Mouse (Mus musculus): ENCODE measurements around the gene Tbl3. TPM values are rescaled to one million over a fixed set of nuclear protein-coding genes. Genes with fewer than 3 reads are reported as not detected.

Gene Tbl3
- polyA plus RNA-seq (2014; fragmentation: Illumina TruSeq; extraction: RNeasy Lipid Tissue Mini Kit (QIAGEN cat#74804); ENCODE audit: low read depth, low replicate concordance) = 0.29 TPM

DNA sequence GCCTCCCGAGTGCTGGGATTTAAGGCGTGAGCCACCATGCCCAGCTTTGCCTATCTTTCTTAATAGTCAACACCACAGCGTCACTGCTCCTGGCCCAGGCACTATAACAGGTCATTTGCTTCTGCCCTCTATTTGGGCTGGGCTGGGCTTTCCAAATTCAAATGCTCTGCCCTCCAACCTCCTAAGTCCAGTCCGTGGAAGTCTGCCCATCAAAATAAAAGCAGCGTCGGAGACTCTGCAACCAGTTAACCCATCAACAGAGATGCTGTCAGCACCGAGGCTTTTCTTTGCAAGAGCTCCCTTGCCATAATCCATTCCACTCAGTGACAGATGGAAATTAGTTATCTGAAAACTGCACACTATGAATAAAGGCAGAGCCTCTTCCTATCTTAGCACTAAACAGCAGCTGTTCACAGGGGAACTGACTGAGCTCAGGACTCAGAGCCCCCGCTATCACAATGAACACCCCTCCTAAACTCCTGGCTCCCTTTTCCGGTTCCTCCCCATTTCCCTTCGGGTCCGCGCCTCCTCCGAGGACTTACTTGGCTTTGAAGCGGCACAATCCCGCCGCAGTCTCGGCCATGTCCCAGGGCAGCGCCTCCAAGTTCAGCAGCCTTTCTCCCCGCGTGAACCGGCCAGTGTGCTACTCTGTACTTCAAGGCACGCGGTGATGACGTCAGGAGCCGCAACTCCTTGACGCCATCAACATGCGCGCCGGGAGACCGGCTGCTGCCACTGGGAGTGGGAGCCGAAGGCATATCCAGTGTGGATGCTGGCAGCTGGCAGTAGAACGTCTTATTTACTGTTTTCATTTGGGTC lies at the start of gene Tbl3:
Gene Tbl3, minus strand, starts transcription at position 679 of the 819 bp plus-strand sequence.

DNA sequence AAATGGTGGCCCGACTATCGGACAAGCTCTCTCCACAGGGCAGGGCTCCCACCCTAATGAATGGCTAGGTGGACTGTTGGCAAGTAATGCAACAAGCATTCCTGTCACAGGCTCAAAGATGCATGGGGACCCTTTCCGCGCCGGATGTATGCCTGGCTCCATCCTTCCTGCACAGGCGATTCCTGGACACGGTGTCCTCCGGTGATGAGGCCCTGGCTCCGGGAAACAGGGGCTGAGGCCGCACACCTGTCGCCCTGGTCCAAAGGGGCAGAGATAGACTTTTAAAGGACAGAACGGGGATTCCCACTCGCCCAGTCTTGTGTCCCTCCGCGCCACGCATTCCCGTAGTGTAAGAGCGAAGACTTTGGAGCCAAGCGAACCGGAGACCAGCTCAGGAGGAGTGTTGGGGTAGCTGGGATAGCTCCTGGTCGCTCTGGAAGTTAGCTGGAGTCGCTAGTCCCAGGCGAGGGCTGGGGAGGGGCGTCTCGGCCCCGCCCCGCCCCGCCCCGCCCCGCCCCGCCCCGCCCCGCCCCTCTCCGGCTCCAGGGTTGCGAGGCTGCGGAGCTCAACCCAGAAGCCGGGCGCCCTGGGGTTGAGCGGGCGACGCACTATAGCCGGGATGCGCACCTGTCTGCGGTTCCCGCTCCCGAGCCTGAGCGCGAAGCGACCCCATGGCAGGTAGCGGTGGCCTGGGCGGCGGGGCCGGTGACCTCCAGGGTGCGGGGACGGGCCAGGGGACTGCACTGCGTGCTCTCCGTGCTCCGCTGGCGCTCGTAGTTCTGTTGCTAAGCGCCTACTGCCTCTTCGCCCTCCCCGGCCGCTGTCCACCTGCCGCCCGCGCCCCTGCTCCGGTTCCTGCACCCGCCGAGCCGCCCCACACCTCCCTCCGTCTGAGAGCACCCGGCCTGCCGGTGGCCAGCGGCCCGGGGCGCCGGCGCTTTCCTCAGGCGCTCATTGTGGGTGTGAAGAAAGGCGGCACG lies 45.2 kb upstream of the Tbl3 start, which contains the start of gene Hs3st6:
Gene Hs3st6, plus strand, starts transcription at position 574 of the 980 bp plus-strand sequence.

DNA sequence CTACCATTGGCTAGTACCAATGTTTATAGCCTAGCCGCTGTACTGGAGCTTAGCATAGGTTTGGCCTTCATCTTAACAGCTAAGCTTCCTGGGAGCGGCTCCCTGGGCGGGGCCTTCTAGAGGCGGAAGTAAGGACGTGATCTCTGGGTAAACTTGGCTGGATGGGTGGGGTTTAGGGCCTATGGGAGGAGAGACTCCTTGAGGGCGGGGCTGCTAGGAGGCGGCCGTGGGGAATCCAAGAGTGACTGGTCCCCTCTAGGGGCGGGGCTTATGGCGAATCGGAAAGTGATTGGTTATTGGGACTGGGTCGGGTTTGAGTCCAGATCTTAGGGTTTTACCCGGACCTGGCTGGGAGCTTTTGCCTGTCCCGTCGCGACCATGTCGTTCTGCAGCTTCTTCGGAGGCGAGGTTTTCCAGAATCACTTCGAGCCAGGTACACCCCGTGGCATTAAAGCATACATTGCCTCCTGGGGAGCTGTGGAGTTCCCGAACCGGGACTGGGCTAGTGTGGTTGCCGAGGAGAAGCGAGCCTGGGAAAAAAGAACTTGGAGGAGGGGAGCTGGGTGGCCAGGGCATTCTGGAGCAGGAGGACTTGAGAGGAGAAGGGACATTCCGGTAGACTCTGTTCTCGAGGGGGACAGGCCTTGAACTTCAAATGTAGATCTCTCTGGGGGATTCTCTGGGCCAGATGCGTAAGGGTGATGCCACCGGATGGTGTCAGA lies 29.0 kb upstream of the Tbl3 start, which contains the start of gene Msrb1:
Gene Msrb1, plus strand, starts transcription at position 313 of the 722 bp plus-strand sequence.

DNA sequence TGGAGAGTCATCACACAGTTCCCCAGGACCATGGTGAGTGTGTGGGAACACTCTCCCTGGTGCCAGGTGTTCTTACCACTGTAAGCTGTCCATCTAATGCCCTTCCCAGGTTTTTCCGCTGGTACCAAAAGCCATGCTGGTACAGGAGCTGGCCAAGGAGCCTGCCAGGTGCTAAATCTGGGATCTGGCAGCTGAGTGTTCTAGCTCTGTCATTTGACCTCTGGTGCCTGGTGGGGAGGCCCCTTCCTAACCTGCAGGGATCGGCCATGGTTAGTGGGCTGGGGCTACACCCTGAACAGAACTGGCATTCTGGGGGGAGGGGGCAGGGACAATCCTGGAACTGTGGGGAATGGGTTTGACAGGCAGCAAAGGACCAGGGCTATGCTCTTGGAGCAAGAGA lies 20.2 kb upstream of the Tbl3 start, which contains the start of gene Rpl3l:
Gene Rpl3l, plus strand, starts transcription at position 203 of the 400 bp plus-strand sequence.

DNA sequence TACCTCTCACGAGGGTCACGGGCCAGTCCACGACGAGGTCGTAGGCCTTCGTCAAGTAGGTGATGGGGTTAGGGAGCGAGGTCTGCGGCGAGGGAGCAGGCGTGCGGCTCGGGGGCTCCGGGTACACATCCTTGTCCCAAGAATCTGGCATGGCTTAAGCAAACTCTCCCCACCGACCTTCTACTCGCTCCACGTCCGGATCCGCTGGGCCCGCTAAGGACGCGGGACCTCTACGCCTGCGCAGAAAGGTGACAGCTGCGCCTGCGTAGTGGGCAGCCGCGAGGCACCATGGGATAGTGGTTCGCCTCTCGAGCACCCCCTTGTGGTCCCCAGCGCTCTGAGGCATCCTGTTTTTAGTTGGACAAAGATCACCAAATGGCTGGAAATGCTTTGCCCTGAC lies 16.7 kb upstream of the Tbl3 start, which contains the start of gene Ndufb10:
Gene Ndufb10, minus strand, starts transcription at position 295 of the 400 bp plus-strand sequence.

DNA sequence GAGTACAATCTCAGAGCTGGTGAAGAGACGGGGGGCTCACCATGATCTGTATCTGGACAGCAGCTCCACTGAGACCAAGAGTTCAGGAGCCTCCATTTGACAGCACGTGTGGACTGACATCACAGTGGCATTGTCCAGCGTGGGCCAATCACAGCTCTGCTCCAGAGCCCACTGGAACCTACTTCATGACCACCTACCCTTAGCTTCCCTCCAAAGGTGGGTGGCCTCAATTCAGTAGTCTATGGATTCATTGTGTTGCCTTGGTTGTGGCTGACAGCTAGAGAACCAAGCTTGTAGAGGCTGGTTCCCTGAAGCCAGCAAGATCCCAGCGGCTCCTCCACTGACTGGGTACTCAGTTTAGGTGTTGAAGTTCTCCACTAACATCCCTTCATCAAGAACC lies 10.5 kb upstream of the Tbl3 start, which contains the start of the genes Rnf151 and Rps2:
Gene Rnf151, minus strand, starts transcription at position 121 of the 400 bp plus-strand sequence.
Gene Rps2, plus strand, starts transcription at position 174 of the 400 bp plus-strand sequence.

DNA sequence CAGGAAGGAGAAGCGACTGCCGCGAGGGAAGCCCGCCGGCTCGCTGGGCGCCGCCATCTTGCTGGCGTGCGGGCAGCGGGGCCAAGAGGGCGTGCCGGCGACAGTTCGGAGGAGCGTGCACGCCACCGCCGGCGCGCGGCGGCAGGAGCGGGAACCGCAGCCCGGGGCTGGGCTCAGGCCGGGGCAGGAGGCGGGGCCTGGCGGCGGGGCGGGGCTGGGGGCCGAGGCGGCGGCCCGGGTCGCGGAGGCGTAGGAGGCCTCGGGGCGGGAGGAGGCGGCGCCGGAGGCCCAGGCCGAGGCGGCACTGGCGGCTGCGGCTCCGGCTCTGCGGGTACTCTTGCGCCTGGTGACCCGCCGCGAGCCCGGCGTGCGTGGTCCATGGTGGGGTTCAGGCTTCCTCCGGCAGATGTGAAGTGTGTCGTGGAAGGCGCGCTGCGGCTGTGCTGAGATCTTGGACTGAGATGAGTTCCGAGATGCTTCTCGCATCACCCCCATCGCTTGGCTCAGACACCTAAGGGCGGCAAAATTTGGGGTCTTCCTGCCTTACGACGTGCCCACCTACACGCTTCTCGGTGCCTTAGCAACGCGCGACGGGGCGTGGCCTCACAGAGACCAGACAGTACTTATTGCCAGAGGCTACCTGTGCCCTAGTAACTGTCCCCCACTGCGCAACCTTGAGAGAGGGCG lies 11.3 kb downstream of the Tbl3 start, which contains the start of the genes Gfer and Noxo1:
Gene Gfer, minus strand, starts transcription at position 146 of the 687 bp plus-strand sequence.
Gene Noxo1, plus strand, starts transcription at position 224 of the 687 bp plus-strand sequence.

DNA sequence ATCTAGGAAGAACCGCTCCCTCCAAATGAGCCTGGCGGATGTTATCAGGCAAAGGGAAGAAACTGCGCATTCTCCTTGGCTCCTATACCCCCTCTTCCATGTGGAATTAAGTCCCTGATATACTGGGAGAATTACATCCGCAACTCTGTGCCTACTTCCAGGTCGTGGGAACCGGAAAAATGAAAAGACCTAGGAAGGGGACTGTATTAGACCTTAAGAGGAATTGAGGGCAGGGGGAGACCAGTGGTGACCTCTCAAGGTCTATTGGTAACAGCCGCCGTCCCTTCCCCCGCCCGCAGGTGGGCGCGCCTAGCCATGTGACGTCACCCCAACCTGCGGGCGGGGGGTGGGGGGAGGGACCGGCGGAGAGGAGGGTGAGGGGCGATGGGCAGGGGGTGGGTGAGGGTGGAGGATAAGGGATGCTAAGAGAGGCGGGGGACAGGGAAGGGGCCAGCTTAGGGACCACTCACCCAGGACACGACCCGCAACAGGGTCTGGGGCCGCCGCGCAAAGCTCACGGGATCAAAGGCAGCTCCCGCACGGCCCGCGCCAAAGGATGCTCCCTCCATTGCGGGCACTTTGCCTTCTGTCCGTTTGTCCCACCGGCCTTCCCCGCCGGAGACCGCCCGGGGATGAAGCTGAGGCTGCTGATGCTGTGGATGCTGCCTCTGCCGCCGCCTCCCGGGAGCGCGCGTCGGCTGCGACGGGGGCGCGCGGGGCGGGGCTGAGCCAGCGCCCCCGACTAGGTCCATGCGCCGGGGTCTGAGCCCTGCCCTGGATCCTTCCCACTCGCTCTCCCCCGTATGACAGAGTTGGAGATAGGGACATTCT lies 18.0 kb downstream of the Tbl3 start, which contains the start of gene Syngr3:
Gene Syngr3, minus strand, starts transcription at position 705 of the 831 bp plus-strand sequence.

DNA sequence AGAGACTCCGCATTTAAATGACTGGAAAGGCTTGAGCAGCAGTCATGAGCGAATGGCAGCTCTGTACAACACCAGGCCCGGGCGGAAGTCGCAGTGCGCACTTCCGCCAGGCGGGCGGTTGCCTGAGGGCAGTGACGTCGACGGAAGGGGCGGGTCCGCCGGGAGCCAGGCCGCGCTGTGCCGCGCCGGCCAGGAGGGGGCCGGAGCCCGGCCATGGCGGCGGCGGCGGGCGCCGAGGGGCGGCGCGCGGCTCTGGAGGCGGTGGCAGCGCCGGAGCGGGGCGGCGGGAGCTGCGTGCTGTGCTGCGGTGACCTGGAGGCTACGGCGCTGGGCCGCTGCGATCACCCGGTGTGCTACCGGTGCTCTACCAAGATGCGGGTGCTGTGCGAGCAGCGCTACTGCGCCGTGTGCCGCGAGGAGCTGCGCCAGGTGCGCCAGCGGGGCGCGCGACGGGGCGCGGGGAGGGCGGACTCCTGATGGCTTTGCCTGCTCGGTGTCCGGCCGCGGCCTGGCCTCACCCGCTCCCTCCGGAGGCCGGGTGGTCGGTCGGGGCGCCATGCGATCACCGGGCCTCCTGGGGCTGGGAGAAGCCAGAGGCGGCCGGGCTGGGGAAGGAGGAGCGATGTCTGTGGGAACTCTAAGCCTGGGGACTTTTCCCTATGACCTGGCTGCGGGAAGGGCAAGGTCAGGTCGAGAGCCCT lies 37.8 kb downstream of the Tbl3 start, which contains the start of gene Zfp598:
Gene Zfp598, plus strand, starts transcription at position 143 of the 701 bp plus-strand sequence.

DNA sequence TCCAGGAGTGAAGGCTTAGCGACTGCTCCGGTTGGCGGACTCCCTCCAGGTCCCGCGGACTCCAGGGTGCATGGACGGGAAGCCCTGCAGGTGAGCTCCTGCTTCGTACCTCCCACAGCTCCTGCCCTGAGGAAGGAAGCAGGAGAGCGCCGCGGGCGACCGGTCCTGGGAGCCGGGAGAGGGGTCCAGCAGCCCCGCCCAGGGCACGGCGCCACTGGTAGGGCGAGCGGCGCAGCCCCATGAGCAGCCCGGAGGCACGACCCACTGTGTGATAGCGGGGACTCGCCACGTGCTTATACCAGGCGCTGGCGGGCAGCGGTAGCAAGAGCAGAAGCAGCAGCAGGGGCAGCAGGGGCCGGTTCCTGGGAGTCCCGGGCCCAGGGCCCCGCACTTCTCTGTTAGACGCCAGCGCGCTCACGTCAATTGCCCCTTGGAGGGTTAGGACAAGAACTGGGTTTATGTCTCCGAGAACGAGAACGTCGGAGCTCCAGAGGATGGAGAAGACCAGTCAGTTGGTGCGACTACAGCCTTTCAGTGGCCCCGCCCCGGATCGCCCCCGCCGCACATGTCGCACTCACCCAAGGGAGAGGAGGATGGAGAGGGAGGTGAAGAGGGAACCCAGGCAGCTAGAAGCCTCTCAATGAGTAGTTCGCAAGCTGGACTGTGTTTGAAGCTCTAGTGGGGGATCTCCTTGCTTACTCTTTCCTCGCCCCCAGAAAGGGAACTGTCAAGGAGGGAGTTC lies 49.3 kb downstream of the Tbl3 start, which contains the start of gene Npw:
Gene Npw, minus strand, starts transcription at position 441 of the 742 bp plus-strand sequence.

DNA sequence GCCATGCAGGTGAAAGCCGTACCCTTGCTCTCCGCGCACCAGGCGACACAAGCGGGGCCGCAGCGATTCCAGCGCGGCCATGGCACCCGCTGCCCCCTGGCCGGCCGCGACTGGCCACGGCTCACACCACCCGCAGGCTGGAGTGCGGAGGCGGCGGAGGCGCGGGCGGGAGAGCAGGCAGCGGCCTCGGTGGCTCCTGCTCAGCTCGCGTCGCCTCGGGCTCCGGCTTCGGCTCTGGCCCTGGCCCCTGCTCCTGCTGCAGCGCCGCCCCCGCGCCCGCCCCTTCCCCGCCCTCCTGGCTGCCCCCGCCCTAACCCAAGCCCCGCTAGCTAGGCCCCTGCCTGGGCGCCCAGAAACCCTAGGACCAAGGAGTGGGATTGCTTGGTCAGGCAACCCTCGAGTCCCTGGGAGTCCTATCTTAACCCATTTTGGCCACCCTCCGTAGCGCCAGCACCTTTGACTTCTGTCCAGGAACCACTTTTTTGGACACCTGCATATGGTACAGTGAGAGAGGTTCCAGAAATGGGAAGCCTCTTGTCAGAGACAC lies 57.3 kb downstream of the Tbl3 start, which contains the start of gene Slc9a3r2:
Gene Slc9a3r2, minus strand, starts transcription at position 258 of the 547 bp plus-strand sequence.

Other genes with a start within 250 kb of the Tbl3 start
- 2.4 TPM for gene E4f1, start 237.3 kb downstream of the Tbl3 start, polyA plus RNA-seq (2014; fragmentation: Illumina TruSeq; extraction: RNeasy Lipid Tissue Mini Kit (QIAGEN cat#74804); ENCODE audit: low read depth, low replicate concordance)
- 71.1 TPM for gene Pgp, start 237.3 kb downstream of the Tbl3 start, polyA plus RNA-seq (2014; fragmentation: Illumina TruSeq; extraction: RNeasy Lipid Tissue Mini Kit (QIAGEN cat#74804); ENCODE audit: low read depth, low replicate concordance)
- not detected for gene Bricd5, start 233.8 kb downstream of the Tbl3 start, polyA plus RNA-seq (2014; fragmentation: Illumina TruSeq; extraction: RNeasy Lipid Tissue Mini Kit (QIAGEN cat#74804); ENCODE audit: low read depth, low replicate concordance)
- gene Mlst8, start 228.6 kb downstream of the Tbl3 start, polyA plus RNA-seq (2014; fragmentation: Illumina TruSeq; extraction: RNeasy Lipid Tissue Mini Kit (QIAGEN cat#74804); ENCODE audit: low read depth, low replicate concordance) = 2.2 TPM
- 0.97 TPM for gene Caskin1, start 219.1 kb downstream of the Tbl3 start, polyA plus RNA-seq (2014; fragmentation: Illumina TruSeq; extraction: RNeasy Lipid Tissue Mini Kit (QIAGEN cat#74804); ENCODE audit: low read depth, low replicate concordance)
- gene Traf7, start 179.7 kb downstream of the Tbl3 start, polyA plus RNA-seq (2014; fragmentation: Illumina TruSeq; extraction: RNeasy Lipid Tissue Mini Kit (QIAGEN cat#74804); ENCODE audit: low read depth, low replicate concordance) = 5.8 TPM
- gene Rab26, start 173.4 kb downstream of the Tbl3 start, polyA plus RNA-seq (2014; fragmentation: Illumina TruSeq; extraction: RNeasy Lipid Tissue Mini Kit (QIAGEN cat#74804); ENCODE audit: low read depth, low replicate concordance) = 0.57 TPM
- 1.9 TPM for gene Pkd1, start 157.8 kb downstream of the Tbl3 start, polyA plus RNA-seq (2014; fragmentation: Illumina TruSeq; extraction: RNeasy Lipid Tissue Mini Kit (QIAGEN cat#74804); ENCODE audit: low read depth, low replicate concordance)
- 5.8 TPM for gene Tsc2, start 75.0 kb downstream of the Tbl3 start, polyA plus RNA-seq (2014; fragmentation: Illumina TruSeq; extraction: RNeasy Lipid Tissue Mini Kit (QIAGEN cat#74804); ENCODE audit: low read depth, low replicate concordance)
- 0.10 TPM for gene Nthl1, start 75.0 kb downstream of the Tbl3 start, polyA plus RNA-seq (2014; fragmentation: Illumina TruSeq; extraction: RNeasy Lipid Tissue Mini Kit (QIAGEN cat#74804); ENCODE audit: low read depth, low replicate concordance)
- gene Slc9a3r2, start 57.3 kb downstream of the Tbl3 start, polyA plus RNA-seq (2014; fragmentation: Illumina TruSeq; extraction: RNeasy Lipid Tissue Mini Kit (QIAGEN cat#74804); ENCODE audit: low read depth, low replicate concordance) = 0.57 TPM
- gene Npw, start 49.2 kb downstream of the Tbl3 start, polyA plus RNA-seq (2014; fragmentation: Illumina TruSeq; extraction: RNeasy Lipid Tissue Mini Kit (QIAGEN cat#74804); ENCODE audit: low read depth, low replicate concordance) = not detected
- 1.4 TPM for gene Zfp598, start 38.0 kb downstream of the Tbl3 start, polyA plus RNA-seq (2014; fragmentation: Illumina TruSeq; extraction: RNeasy Lipid Tissue Mini Kit (QIAGEN cat#74804); ENCODE audit: low read depth, low replicate concordance)
- gene Syngr3, start 17.7 kb downstream of the Tbl3 start, polyA plus RNA-seq (2014; fragmentation: Illumina TruSeq; extraction: RNeasy Lipid Tissue Mini Kit (QIAGEN cat#74804); ENCODE audit: low read depth, low replicate concordance) = 0.11 TPM
- gene Gfer, start 11.5 kb downstream of the Tbl3 start, polyA plus RNA-seq (2014; fragmentation: Illumina TruSeq; extraction: RNeasy Lipid Tissue Mini Kit (QIAGEN cat#74804); ENCODE audit: low read depth, low replicate concordance) = 29.2 TPM
- 12.7 TPM for gene Noxo1, start 11.4 kb downstream of the Tbl3 start, polyA plus RNA-seq (2014; fragmentation: Illumina TruSeq; extraction: RNeasy Lipid Tissue Mini Kit (QIAGEN cat#74804); ENCODE audit: low read depth, low replicate concordance)
- gene Rnf151, start 10.4 kb upstream of the Tbl3 start, polyA plus RNA-seq (2014; fragmentation: Illumina TruSeq; extraction: RNeasy Lipid Tissue Mini Kit (QIAGEN cat#74804); ENCODE audit: low read depth, low replicate concordance) = 46.8 TPM
- 129 TPM for gene Rps2, start 10.5 kb upstream of the Tbl3 start, polyA plus RNA-seq (2014; fragmentation: Illumina TruSeq; extraction: RNeasy Lipid Tissue Mini Kit (QIAGEN cat#74804); ENCODE audit: low read depth, low replicate concordance)
- gene Ndufb10, start 16.8 kb upstream of the Tbl3 start, polyA plus RNA-seq (2014; fragmentation: Illumina TruSeq; extraction: RNeasy Lipid Tissue Mini Kit (QIAGEN cat#74804); ENCODE audit: low read depth, low replicate concordance) = 69.2 TPM
- gene Rpl3l, start 20.2 kb upstream of the Tbl3 start, polyA plus RNA-seq (2014; fragmentation: Illumina TruSeq; extraction: RNeasy Lipid Tissue Mini Kit (QIAGEN cat#74804); ENCODE audit: low read depth, low replicate concordance) = not detected
- 1.1 TPM for gene Msrb1, start 29.0 kb upstream of the Tbl3 start, polyA plus RNA-seq (2014; fragmentation: Illumina TruSeq; extraction: RNeasy Lipid Tissue Mini Kit (QIAGEN cat#74804); ENCODE audit: low read depth, low replicate concordance)
- gene Hs3st6, start 45.3 kb upstream of the Tbl3 start, polyA plus RNA-seq (2014; fragmentation: Illumina TruSeq; extraction: RNeasy Lipid Tissue Mini Kit (QIAGEN cat#74804); ENCODE audit: low read depth, low replicate concordance) = not detected
- 67.9 TPM for gene Meiob, start 96.6 kb upstream of the Tbl3 start, polyA plus RNA-seq (2014; fragmentation: Illumina TruSeq; extraction: RNeasy Lipid Tissue Mini Kit (QIAGEN cat#74804); ENCODE audit: low read depth, low replicate concordance)
- gene Hagh, start 132.5 kb upstream of the Tbl3 start, polyA plus RNA-seq (2014; fragmentation: Illumina TruSeq; extraction: RNeasy Lipid Tissue Mini Kit (QIAGEN cat#74804); ENCODE audit: low read depth, low replicate concordance) = 93.5 TPM
- gene Fahd1, start 142.7 kb upstream of the Tbl3 start, polyA plus RNA-seq (2014; fragmentation: Illumina TruSeq; extraction: RNeasy Lipid Tissue Mini Kit (QIAGEN cat#74804); ENCODE audit: low read depth, low replicate concordance) = 25.4 TPM
- not detected for gene Igfals, start 158.3 kb upstream of the Tbl3 start, polyA plus RNA-seq (2014; fragmentation: Illumina TruSeq; extraction: RNeasy Lipid Tissue Mini Kit (QIAGEN cat#74804); ENCODE audit: low read depth, low replicate concordance)
- 19.6 TPM for gene Nubp2, start 178.7 kb upstream of the Tbl3 start, polyA plus RNA-seq (2014; fragmentation: Illumina TruSeq; extraction: RNeasy Lipid Tissue Mini Kit (QIAGEN cat#74804); ENCODE audit: low read depth, low replicate concordance)
- gene Spsb3, start 179.0 kb upstream of the Tbl3 start, polyA plus RNA-seq (2014; fragmentation: Illumina TruSeq; extraction: RNeasy Lipid Tissue Mini Kit (QIAGEN cat#74804); ENCODE audit: low read depth, low replicate concordance) = 1.6 TPM
- 1.9 TPM for gene Eme2, start 187.4 kb upstream of the Tbl3 start, polyA plus RNA-seq (2014; fragmentation: Illumina TruSeq; extraction: RNeasy Lipid Tissue Mini Kit (QIAGEN cat#74804); ENCODE audit: low read depth, low replicate concordance)
- 0.64 TPM for gene Mrps34, start 187.5 kb upstream of the Tbl3 start, polyA plus RNA-seq (2014; fragmentation: Illumina TruSeq; extraction: RNeasy Lipid Tissue Mini Kit (QIAGEN cat#74804); ENCODE audit: low read depth, low replicate concordance)
- 0.69 TPM for gene Nme3, start 188.8 kb upstream of the Tbl3 start, polyA plus RNA-seq (2014; fragmentation: Illumina TruSeq; extraction: RNeasy Lipid Tissue Mini Kit (QIAGEN cat#74804); ENCODE audit: low read depth, low replicate concordance)
- gene Mapk8ip3, start 229.3 kb upstream of the Tbl3 start, polyA plus RNA-seq (2014; fragmentation: Illumina TruSeq; extraction: RNeasy Lipid Tissue Mini Kit (QIAGEN cat#74804); ENCODE audit: low read depth, low replicate concordance) = 4.3 TPM

Data from testis, adult 10 weeks (tissue).